Mouse (Mus musculus) gastrocnemius, adult 2 months (tissue): ENCODE results near the gene Pafah1b2. TPM values are rescaled to one million over a fixed set of nuclear protein-coding genes. Genes with fewer than 3 reads are reported as not detected.
A peak's percentile ranks its signal among the peaks of the same experiment; 100 is the strongest.

ENCODE experiments used
- DNase-seq: peaks from one replicate; pipeline ENCODE4 v3.0.0; 2022
- H3K27ac ChIP-seq: fragments of 200-600 bp; 2 replicates; pipeline ENCODE4 v1.8.1; 2022; ENCODE audit warnings: mild to moderate bottlenecking
- H3K4me3 ChIP-seq: fragments of 200-600 bp; 2 replicates; pipeline ENCODE4 v1.8.1; 2022; ENCODE audit warnings: mild to moderate bottlenecking, moderate library complexity
- CTCF ChIP-seq: fragments of 200-600 bp; IDR thresholded peaks from 2 replicates; pipeline ENCODE4 v1.8.1; 2022; ENCODE audit warnings: antibody characterized with exemption, mild to moderate bottlenecking, moderate library complexity
- intact Hi-C: fragments of 180-260 bp; cut with DNase I; formaldehyde crosslinking; loops from one replicate; pipeline ENCODE4 v1.15.1; 2025
- total RNA-seq, 2 experiments: library from RNA; stranded (reverse); gene quantifications; 2 replicates each; pipeline ENCODE4 v1.2.3; 2021

Gene Pafah1b2
- total RNA-seq, 2 experiments from 2014 or later: 28.0 to 29.5 TPM

GRCm38 (mm10) chr9:45955107-45955963 lies 57.2 kb downstream of the Pafah1b2 start, which contains the start of gene Sidt2:
TSS of gene Sidt2 (minus strand) at chr9:45955258.
- intact Hi-C loops: loop anchor here (1.0 kb wide), 1 partner anchor 30 kb away; no protein-coding TSS in a partner anchor

GRCm38 (mm10) chr9:45954294-45955106 lies 58.0 kb downstream of the Pafah1b2 start:
- TF ChIP-seq CTCF: no peak
- intact Hi-C loops: loop anchor here (1.0 to 5.0 kb wide), 2 partner anchors 31 to 42 kb away; no protein-coding TSS in a partner anchor
- peak overlapping the region; percentile 100 for H3K27ac ChIP-seq
- peak overlapping the region; percentile 77 for H3K4me3 ChIP-seq
- DNase-seq: peak; percentile 77

More at GRCm38 (mm10) chr9:45955107-45955963, 57.2 kb downstream of the Pafah1b2 start, which contains the start of gene Sidt2:
- Histone ChIP-seq H3K27ac (peak within 1 kb of the TSS; percentile 100), H3K4me3 (peak within 1 kb of the TSS; percentile 77)
- no peak for TF ChIP-seq CTCF
- peak; percentile 94 for DNase-seq

- DNase-seq: peak; percentile 57
- Histone ChIP-seq H3K4me3 (peak overlapping the region; percentile 77), H3K27ac (peak overlapping the region; percentile 100)
- intact Hi-C loops: loop anchor here (5.0 kb wide), 1 partner anchor 41 kb away; no protein-coding TSS in a partner anchor
- no peak for TF ChIP-seq CTCF
These were observed 58.8 kb downstream of the Pafah1b2 start for GRCm38 (mm10) chr9:45953511-45954293.

DNA sequence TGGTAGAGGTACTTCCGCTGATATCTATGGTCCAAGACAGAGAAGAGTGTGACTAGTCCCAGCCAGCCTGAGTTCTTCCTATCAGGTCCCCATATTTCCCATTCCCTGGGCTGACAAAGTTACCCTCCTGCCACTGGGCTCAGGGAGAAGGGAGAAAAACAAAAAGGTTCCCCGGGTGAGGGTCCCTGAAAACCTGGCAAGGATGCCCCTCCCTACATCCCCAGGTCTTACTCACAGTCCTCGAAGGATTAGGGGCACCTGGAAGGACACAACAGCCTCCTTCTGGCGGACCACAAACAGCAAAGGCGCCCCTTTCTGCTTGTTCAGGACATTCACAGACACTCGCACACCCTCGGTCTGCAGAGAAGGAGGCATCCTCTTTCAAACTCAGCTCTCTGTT lies 59.6 kb downstream of the Pafah1b2 start:
- DNase-seq: no peak
- peak overlapping the region; percentile 77 for H3K4me3 ChIP-seq
- peak overlapping the region; percentile 100 for H3K27ac ChIP-seq
- no peak for TF ChIP-seq CTCF
- intact Hi-C loops: loop anchor here (5.0 kb wide), 1 partner anchor 41 kb away; no protein-coding TSS in a partner anchor

GRCm38 (mm10) chr9:45952057-45952456 lies 60.4 kb downstream of the Pafah1b2 start:
- no peak for DNase-seq
- no peak for TF ChIP-seq CTCF
- no peak overlapping the region for H3K27ac ChIP-seq
- H3K4me3 ChIP-seq: no peak overlapping the region
- intact Hi-C loops: loop anchor here (5.0 kb wide), 1 partner anchor 40 kb away; no protein-coding TSS in a partner anchor

DNA sequence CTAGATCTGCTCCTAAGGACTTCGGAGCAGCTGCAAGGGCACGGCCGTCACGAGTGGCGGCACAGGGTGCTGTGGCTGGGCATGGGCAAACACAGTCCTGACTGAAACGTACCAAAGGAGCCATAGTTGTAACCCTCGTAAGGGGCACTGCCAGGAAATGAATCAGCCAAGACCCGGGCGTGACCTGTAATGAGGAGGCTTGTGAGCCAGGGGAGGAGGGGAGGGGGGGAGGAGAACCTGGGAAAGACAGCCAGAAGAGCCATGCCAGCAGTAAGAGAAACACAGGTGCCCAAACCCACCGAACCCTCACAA lies 65.7 kb downstream of the Pafah1b2 start:
- H3K4me3 ChIP-seq: no peak overlapping the region
- H3K27ac ChIP-seq: no peak overlapping the region
- no peak for TF ChIP-seq CTCF
- intact Hi-C loops: no loop called here
- no peak for DNase-seq

- TF ChIP-seq CTCF: no peak
These were observed 66.2 kb downstream of the Pafah1b2 start for GRCm38 (mm10) chr9:45946182-45946871.

DNA sequence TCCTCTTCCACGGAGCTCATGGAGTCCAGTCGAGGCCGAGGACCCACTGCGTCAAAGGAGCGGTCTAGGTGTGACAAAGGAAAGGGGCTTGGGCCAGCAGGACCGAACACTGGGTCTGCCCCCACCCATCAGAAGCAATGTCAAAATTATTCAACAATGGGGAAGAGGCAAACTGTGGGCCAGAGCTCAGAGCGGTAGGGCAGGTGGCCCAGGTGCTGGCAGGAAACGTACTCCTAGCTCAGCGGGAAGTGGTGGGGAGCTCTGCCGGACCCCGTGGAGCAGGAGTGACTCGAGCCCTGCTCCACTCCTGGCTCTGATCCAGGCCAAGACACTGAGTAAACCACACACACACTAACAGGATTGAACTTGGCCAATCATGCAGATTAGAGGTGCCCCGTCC lies 66.8 kb downstream of the Pafah1b2 start:
- peak; percentile 26 for DNase-seq
- no peak for TF ChIP-seq CTCF
- no peak overlapping the region for H3K4me3 ChIP-seq
- intact Hi-C loops: no loop called here
- no peak overlapping the region for H3K27ac ChIP-seq

More at GRCm38 (mm10) chr9:45946182-45946871, 66.2 kb downstream of the Pafah1b2 start:
- DNase-seq: peak; percentile 13
- intact Hi-C loops: no loop called here
- Histone ChIP-seq H3K4me3 (no peak overlapping the region), H3K27ac (no peak overlapping the region)

GRCm38 (mm10) chr9:45944506-45945400 lies 67.7 kb downstream of the Pafah1b2 start:
- no peak for DNase-seq
- intact Hi-C loops: no loop called here
- no peak for TF ChIP-seq CTCF
- H3K27ac ChIP-seq: no peak overlapping the region
- no peak overlapping the region for H3K4me3 ChIP-seq

DNA sequence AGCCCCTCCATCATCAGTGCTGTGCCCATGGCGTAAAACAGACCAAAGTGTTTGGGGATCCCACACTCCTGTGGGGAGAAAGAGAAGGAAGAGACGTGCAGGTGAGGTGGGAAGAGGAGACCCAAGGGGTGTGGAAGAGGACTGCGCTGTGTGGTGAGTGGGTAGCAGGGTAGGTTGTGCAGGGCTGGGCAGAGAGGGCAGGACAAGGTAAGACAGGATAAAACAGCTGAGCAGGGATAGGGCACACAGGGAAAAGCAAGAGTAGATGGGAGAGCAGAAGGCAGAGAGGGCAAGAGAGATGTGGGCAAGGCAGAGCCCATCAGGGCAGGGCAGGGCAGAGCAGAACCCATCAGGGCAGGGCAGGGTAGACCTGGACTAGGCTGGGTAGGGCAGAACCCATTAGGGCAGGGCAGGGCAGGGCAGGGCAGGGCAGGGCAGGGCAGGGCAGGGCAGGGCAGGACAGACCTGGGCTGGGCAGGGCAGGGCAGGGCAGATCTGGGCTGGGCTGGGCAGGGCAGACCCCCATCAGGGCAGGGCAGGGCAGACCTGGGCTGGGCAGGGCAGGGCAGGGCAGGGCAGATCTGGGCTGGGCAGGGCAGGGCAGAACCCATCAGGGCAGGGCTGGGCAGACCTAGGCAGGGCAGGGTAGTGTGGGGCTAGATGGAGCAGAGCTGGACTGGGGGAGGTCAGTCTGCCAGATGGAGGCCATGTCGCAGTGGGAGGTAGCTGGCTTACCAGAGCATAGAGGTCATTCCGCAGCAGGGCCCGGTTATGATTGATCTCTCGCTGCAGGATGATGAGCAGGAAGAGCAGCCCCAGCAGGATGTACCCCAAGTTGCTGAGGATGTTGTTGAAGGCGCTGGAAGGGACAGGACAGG lies 68.6 kb downstream of the Pafah1b2 start:
- no peak for TF ChIP-seq CTCF
- no peak for DNase-seq
- intact Hi-C loops: no loop called here
- no peak overlapping the region for H3K4me3 ChIP-seq
- no peak overlapping the region for H3K27ac ChIP-seq
